Mouse (Mus musculus) embryonic fibroblast, embryonic 13.5 days (primary cell): ENCODE results near the gene Kcnk2.

Experiments used
- CTCF ChIP-seq: IDR thresholded peaks from 2 replicates; pipeline ENCODE4 v1.5.1; 2011; ENCODE audit warnings: mild to moderate bottlenecking, control low read depth, low read length, moderate library complexity, borderline replicate concordance; ENCODE audit not compliant: insufficient read depth
- POLR2A ChIP-seq: IDR thresholded peaks from 2 replicates; pipeline ENCODE4 v1.6.1; 2011; ENCODE audit warnings: low read depth, mild to moderate bottlenecking, control low read depth, low read length, moderate library complexity

- no peak for TF ChIP-seq CTCF
- TF ChIP-seq POLR2A: no peak
Measured at GRCm38 (mm10) chr1:189214477-189214876, 187.6 kb downstream of the Kcnk2 start.
